Mouse (Mus musculus) inflammation-experienced regulatory T-cells, adult 6 months (primary cell): ENCODE results near the gene Rerg. TPM values are rescaled to one million over a fixed set of nuclear protein-coding genes. Genes with fewer than 3 reads are reported as not detected.

Source experiments
- ATAC-seq: one replicate; pipeline ENCODE4 v1.8.0; 2017
- polyA plus RNA-seq, 3 experiments: library from polyadenylated mRNA; unstranded; fragments of 100-300 nt; shearing (Covaris generic); gene quantifications; one replicate each; pipeline ENCODE4 v1.2.1; 2017

The Rerg gene
- polyA plus RNA-seq, result not detected

DNA sequence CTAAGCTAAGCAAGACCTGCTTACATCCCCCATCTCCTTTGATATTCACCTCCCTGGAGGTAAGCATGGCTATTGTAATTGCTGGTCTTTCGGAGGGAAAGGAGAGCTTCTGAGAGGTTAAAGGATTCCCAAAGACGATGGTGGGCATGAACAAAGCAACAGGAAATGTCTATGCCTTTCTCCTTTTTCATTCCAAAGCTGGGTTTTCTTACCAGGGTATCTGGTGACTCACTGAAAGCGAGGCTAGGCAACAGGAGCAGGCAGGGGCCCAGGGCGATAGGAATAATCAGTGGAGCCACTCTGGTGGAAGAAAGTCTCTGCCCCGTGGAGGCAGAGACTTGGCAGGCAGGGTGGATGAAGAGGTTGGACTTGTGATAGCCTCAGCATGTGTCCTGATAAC is at the start of gene Rerg:
Rerg (minus strand) TSS at position 272 of the 400 bp plus-strand sequence.
- ATAC-seq, result no peak

DNA sequence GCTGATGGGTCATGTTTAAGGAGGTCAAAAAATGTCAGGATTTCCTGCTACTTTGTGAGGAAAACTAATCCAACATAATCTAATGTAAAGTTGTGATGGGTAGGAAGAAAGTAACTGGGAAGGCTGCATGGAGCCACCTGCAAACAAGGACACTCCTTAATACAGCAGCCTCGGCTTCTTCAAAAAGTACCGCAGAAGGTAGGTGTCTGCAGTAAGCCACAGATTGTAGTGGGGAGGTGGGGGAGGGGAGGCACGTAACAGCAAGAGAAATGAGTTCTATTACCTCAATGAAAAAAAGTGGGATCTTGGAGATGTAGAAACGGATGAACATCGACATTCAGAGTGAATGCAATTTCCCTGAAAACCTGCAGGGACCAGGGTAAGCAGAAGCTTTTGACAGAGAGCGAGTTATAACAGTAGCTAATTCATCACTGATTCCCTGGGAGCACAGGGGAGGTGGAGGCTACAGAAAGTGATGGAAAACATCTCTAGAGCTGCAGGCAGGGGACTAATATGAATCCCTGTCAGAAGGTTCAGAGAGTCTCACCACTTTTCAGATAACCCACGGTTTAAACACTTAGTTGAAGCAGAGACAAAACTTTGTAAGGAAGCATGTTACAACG is 47.7 kb upstream of the Rerg start:
- no peak for ATAC-seq

DNA sequence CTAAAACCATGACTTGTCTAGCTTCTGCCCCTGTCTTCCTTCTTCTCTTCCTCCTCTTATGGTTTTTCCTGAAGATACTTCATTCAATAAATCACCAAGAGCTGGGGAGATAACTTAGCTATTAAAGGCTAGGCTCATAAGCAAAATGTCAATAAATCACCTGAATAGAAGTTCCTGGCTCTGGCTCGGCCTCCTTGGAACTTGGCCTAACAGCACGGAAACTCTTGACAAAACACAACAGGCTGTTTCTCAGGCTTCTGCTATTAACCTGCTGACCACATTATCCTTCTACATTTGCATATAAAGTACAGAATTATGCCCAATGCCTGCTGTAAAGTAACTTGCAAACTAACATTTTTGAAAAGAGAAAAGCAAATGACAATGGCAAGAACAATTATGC is 41.1 kb upstream of the Rerg start:
- ATAC-seq, result no peak

DNA sequence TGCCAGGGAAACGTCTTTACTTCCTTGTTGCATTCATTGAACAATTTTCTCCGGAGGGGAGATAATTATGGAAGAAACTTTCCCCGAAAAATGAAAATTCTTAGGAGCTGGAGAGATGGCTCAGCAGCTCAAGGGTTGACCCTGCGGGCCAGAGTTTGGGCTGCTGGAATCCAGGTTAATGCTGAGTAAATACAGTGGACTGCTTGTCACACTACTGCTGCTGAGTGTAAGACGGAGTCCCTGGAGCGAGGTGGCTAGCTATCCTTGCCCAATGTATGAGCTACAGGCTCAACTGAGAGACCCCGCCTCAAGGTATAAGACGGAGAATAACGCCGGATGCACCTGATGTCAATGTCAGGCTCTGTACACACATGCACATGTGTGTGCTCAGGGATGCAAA is 40.7 kb upstream of the Rerg start:
- no peak for ATAC-seq

DNA sequence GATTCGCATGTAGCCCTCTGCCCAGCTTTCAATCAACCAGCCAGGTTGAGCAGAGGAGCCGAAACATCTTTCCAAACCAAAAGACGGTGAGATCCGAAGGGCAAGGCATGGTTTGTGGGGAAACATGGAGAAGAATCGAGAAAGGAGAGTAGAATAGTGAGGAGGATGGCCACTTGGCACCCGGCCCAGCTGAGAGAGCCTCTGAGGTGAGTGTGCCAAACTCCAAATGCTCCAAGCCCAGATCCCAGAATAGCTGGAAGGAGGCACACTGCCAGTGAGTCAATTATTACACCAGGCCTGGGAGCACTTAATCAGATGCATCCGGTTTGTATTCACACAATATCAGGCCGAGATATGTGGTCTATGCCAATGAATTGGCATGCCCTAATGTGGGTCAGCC is 39.7 kb upstream of the Rerg start:
- no peak for ATAC-seq

DNA sequence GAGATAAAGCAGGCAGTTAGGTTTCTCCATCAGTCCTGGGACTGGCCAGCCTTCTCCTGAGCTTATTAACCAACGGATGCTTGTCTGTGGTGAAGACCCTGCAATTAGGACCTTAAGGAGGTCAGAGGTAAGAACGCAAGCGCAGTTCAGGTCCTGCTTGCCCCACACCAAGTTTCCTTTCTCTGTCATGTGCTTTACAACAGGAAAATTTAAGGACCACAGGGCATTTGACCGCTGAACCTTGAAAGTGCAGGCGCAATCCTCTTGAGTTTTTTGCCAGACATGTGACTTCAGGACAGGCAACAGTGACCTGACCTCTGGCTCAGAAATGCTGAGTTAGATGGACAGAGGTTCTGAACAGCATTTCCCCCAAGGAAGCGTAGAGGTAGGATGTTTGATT is 36.8 kb upstream of the Rerg start:
- ATAC-seq, result no peak

DNA sequence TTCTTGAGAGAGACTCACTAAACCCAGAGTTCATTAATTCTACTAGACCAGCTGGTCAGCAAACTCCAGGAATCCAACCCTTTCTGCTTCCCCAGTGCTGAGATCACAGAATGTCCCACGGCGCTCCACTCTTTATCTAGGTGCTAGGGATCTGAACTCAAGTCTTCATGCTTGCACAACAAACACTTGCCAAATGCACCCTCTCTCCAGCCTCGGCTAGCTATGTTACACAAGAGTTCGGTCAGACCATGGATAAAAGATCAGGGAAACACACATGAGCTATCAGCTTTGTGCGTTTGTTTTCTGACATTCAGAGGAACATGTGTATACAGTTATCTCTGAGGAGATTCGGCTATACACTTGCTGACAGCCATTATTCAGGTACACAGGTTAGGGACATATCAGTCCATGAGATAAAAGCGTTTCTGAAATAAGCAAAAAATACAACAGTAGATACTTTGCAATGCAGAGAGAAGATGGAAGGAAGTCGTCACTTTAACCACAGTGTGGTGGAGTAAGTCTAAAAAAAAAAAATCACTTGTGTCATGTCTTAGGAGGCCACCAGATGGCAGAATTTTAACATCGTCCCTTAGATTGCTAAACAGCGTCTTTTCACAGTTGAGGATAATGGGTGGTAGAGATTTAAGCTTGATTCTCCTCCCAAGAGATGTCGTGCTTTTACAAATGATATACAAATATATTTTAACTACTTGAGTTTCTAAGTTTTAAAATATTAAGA is 35.5 kb upstream of the Rerg start:
- ATAC-seq, result no peak

DNA sequence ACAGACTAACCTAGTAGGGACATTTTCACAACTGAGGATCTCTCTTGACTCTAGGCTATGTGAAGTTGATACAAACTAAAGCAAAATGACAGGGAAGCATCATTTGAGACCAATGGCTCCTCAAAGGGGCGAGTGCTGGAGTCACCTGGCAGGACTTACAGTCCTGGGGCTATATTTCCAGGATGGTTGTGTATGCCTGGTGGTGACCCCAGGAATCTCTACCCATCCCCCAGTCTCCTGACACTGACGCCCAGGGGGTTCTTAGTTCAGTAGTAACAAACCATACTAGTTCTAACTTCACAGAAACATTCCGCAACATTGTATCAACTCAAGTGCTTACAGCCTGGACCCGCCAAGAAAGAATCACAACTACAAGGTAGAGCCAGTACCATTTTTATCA is 32.4 kb upstream of the Rerg start:
- no peak for ATAC-seq

DNA sequence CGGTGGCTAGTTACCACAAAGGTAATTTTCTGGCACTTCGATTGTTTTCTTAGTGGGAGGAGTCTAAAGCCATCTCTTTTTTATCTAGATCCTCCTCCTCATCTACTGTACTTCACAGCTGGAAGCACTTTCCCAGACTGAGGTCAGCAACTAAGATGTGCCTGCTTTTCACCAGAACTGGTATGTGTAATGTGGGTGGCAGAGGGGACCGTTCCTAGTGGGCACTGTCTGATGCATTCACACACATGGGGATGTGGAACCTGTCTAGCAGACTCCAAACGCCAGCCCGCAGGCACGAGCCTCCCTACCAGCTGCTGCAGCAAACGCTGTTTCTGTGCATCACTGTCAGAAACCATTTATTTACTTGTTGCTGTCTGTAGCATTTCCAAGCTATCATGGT is 31.3 kb upstream of the Rerg start:
- ATAC-seq, result no peak

DNA sequence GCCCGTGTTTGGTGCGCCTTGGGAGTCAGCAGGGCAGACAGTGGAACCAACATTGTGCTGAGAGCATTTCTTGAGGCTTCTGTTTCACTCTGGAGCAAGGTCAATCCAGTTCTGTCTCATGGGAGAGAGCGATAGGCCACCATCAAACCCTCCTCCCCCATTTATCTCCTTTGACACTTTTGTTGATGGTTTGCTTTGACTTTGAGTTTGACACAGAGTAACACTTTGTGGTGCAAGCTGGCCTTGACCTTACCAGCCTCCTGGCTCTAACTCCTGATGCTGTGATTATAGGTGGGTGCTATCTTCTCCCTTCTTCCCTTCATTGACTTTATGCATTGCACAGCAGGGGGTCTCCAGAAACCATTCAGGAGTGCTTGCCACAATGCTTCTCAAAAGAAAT is 30.9 kb upstream of the Rerg start:
- no peak for ATAC-seq

DNA sequence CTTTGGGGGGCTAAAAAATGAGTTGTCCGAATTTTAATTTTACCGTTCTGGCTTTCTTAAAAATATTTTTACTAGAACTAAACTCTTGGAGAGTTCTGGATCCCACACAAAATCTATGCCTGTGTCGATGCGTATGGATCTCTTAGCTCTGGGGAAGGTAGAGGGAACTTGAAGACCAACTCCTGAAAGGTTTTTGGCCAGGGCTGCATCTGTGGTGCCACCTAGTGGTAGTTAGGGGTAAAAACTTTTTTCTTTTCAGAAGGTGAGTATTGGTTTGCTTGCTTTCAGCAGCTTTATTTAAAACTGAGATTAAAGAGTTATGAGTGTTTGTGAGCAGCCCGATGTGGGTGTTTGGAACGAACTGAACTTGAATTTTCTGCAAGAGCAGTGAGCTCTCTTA is 21.8 kb upstream of the Rerg start:
- no peak for ATAC-seq

DNA sequence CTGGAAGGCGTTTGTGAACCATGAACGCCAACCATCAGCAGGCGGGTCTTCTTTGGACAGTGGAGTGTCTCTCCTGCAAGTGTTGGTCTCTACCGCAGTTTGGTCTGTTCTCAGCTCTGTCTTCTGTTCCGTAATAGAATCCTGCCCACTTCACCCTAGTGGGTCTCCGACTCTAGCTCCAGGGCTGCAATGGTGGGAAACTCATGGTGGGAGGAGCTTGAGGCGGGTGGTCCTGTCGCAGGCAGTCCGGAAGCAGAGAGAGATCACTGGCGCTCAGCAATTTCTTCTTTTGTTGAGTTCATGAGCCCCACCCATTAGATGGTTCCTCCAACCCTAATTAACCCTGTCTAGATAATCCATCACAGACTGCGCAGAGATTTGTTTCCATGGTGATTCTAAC is 20.7 kb upstream of the Rerg start:
- no peak for ATAC-seq

DNA sequence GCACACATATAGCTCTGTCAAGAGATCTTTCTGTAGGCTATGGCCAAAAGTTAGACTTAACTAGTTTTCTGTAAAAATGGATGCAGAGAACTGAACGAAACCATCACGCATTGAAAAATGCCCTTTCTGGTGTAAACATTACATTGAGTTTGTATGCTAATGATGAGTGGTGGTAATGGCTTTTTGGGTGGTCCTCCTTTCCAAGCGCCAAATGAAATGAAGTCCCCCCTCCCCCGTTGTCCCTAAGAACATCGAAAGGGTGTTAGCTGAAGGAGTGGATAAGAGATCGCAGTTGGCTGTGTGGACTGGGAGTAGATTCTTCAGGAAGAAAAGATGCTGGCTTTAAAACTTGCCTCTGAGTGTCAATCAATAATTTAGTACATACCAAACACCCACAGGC is 20.3 kb upstream of the Rerg start:
- ATAC-seq, result no peak

DNA sequence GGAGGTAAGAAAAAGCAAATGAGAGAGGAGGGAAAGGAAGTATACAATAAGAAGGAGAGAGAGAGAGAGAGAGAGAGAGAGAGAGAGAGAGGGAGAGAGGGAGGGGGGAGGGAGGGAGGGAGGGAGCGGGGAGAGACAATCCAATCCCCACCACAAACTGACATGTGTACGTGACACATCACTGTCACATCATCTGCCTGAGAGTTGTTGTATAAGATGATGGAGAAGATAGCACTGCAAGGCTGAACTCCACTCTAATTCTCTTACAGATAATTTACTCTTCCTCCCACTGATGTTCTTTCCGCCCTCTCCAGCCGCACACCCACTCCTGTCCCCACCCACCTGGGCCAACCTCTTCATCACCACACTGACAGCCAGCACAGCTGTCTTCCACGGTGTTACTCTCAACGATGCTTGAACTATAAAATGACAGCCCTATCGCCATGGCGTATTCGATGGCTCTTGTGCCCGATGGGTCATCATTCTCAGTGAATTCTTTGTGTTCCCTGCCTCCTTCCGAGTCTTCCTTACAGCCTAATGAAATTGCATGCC is 18.2 kb upstream of the Rerg start:
- no peak for ATAC-seq

DNA sequence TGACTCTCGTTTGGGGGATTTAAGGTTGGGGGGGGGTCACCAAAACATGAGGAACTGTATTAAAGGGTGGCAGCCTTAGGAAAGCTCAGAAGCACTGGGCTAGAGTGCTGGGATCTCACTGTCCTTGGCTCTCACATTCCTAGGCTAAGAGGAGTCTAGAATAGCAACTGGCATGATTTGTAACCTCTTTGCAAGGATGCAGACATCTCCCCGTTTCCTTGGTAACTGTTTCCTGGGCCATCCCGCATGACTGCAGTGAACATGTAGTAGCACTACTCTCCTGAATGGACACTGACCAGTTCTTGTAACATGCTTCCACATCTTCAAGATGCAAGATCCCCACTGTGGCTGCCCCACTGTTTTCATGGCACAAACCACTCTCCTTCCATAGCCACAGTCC is 17.1 kb upstream of the Rerg start:
- ATAC-seq, result no peak

DNA sequence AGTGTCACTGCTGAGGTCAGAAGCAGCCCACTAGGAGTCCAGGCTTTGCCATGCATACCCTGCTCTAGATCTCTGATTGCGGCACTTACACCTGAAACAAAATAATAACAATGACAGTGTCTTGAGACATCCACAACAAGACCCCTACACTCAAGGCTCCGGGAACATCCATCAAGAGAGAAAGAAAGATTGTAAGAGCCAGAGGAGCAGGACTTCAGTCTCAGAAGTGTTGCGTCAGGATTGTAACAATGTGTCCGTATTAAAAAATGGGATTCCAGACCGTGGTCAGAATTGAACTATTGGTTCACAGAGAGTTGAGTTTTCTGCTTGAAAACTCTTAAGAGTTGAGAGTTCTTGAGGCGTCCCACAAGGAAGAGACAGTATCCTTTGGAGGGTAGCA is 10.3 kb upstream of the Rerg start:
- no peak for ATAC-seq

DNA sequence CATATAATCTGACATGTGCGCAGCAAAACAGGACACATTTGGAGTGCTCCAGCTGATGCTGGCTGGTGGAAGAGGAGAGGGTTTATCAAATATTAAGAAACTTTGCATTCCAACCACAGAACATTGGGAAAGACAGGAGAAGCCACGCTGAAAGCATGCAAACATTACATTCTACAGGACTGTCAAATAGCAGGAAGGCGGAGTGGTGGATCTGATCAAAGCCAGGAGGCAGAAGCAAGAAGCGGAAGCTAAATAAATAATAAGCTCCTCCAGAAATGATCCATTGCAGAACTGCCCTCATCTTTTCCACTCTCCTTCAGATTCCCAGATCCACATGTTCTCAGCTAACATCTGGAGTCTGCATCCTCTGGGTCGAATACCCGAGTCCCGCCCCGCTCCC is 9.8 kb upstream of the Rerg start:
- ATAC-seq, result no peak

DNA sequence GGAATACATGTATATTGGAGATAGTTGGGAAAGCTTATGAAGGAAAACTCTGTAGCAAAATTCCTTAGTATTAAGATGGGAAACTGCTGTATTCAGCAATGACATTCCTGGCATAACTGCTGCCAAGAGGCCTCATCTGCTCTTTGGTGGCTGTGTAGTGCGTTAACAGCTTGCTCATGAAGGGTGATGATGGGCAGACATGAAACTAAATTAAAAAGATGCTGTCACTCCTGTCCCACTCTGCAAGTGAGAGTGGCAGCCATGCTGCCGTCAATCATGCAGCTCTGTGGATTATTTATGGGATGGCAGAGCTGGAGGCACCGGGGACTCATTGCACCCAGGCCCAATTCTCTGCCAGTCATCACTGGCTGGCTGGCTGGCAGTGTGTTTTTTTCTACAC is 8.7 kb upstream of the Rerg start:
- ATAC-seq, result no peak

DNA sequence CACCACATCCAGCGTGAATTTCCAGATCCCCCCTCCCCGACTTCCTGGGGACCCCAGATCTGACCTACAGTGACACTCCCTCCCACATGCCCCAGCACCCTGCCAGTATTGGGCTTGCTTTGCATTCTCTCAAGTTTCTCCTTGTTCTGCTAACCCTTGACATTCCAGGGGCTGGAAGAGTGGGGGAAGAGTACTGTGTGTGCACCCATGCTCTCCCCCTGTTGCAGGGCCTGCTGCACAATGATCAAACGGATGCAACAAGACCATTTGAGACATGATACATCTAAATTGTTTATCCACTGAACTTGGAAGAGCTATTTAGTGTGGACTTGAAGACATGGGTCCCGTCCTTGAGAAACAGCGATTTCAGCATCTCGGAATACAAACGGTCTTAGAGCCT is 349 bp upstream of the Rerg start:
- ATAC-seq, result no peak

DNA sequence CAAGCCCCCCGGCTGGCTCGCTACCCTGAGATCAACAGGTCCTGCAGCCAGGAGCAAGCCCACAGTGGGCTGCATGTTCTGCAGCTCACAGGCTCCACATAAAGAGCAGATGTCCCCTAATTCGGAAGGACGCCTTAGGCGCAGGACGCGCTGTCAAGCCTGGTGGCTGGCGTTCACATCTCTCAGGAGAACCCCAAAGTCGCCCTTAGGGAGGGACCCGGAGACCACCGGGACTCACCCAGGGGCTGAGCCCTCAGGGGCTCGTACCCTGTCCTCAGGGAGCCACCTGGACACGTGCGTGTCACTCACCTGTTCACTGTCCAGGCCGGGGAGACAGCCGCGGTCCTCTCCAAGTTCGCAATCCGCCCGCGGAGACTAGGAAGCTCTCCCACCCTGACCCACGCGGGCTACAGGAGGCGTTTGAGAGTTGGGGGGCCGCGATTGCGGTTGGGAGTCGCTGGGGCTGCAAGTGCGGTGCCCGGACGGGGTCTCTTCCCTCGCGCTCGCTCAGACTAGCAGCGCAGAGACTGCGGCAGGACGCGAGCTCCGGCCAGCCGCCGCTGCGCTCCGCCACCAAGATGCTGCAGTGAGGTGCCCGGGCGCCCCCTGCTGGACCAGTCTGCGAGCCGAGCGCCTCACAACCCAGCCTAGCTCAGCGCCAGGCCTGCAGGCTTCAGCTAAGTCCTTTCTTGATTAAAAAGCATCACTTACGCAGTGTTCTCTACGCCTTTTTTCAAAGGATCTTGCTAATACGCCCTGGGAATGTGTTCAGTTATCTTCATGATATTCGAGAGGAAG is 927 bp downstream of the Rerg start:
- ATAC-seq, result no peak

DNA sequence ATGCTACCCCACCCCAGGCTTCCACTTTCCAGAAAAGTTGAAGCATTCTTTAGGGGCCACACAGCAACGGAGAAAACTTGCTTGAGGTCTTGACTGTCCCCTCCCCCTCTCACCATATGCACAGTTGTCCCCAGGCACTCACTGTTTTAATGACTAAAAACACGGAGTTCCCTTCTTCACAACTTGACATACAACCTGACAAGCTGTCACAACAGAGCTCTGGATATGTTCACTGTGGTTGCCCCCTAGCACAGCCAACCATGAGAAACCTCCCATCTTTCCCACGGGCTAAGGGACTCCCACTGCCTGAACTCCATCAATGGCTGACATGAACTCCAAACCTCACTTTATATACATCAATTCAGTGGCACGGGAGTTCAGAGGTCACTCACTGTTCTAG is 3.5 kb downstream of the Rerg start:
- no peak for ATAC-seq

DNA sequence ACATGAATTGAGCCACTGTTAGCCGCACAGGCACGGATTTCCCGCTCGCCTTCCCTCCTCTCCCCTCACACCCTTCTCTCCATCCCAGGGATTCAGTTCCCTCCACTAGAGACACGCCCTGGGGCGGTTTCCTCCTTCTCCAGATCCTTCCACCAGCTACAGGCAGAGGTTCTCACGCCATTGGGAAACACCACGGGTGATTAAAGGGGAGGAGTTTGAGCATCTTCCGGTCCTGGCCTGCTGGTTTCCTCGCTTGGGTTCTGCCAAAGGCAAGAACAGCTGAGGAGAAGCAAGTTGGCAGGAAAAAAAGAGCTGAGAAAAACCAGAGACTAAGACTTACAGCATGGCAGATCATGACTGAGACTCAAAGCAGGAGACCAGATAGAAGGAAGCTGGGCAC is 6.7 kb downstream of the Rerg start:
- ATAC-seq, result no peak

DNA sequence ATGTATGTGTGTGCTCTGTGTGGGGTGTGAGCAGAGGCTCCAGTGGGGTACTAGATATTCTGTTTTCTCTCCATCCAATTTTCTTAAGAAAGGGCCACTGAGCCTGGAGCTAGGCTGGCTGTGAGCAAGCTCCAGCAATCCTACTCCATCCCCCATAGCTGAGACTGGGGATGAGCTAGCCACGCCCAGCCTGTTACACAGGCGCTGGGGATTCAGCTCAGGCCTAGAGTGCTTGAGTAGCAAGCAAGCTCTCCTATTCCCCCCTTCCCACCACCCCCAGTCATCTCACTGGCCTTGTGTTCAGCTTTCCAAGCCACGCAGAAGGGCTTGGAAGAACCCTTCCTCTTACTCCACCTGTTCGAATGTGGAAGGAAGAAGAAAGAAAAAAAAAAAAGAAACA is 7.2 kb downstream of the Rerg start:
- ATAC-seq, result no peak

DNA sequence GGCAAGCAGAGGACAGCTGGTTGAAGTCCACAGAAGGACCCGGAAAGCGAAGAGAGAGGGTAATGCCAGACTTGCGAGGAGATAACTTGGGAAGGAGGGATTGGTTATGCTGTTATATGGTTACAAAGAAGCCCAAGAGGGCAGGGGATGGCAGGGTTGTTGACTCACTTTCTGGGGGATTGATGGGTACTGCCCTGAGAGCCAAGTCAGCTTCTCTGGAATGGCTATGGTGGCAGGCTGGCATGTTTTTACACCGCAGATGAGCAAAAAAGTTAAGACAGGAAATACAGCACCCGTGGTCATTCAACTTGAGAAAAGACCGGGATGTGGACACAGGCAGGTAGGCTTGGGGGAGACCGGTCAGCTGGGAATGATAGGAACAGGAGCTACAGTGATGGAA is 7.8 kb downstream of the Rerg start:
- ATAC-seq, result no peak
